Mouse (Mus musculus): ENCODE data around the gene Pde3a.

DNA sequence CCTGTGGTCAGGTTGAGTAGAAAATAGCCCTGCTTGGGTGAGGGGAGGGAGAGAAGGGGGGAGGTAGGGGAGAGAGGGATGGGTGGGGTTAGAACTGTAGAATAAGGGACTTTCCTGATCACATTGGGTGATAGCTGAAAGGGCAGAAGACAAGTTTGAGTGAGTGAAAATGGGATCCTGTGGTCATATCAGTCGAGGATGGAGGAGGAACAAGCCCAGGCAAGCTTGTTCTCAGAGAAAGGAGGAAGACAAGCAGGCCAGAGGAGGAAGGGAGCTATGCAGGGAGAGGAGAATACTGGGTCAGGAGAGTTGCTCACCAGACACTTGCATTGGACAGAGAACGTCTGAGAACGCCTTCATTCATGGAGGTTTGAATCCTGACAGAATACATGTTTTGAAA, 190.9 kb downstream of the Pde3a start:
- TF ChIP-seq POLR2A (IDR thresholded peaks at IDR 0.05; ENCODE audit: extremely low read depth, insufficient read depth, low read length) (no peak), CTCF (IDR thresholded peaks at IDR 0.05; ENCODE audit: extremely low read depth, insufficient read depth, low read length) (no peak)

Measured in cortical plate, adult 2 months (tissue).